Mouse (Mus musculus) embryonic fibroblast, embryonic 13.5 days (primary cell): ENCODE measurements at regions not wholly inside any gene's neighbourhood (a gene's known extent, or its start where the extent isn't known, plus 50 kb on each side); places are given as distances from the start of the nearest gene placed in this dataset.

Experiments used
- H3K27ac ChIP-seq: 2 replicates; pipeline ENCODE4 v1.5.1; 2012; ENCODE audit warnings: low read length, control low read depth, inconsistent platforms; ENCODE audit not compliant: insufficient read depth
- H3K4me1 ChIP-seq: 2 replicates; pipeline ENCODE4 v1.6.1; 2011; ENCODE audit warnings: low read length; ENCODE audit not compliant: control insufficient read depth, insufficient read depth
- H3K4me3 ChIP-seq: 2 replicates; pipeline ENCODE4 v1.5.1; 2011; ENCODE audit warnings: mild to moderate bottlenecking, control low read depth, low read length; ENCODE audit not compliant: insufficient read depth
- CTCF ChIP-seq: IDR thresholded peaks from 2 replicates; pipeline ENCODE4 v1.5.1; 2011; ENCODE audit warnings: mild to moderate bottlenecking, control low read depth, low read length, moderate library complexity, borderline replicate concordance; ENCODE audit not compliant: insufficient read depth
- POLR2A ChIP-seq: IDR thresholded peaks from 2 replicates; pipeline ENCODE4 v1.6.1; 2011; ENCODE audit warnings: low read depth, mild to moderate bottlenecking, control low read depth, low read length, moderate library complexity

DNA sequence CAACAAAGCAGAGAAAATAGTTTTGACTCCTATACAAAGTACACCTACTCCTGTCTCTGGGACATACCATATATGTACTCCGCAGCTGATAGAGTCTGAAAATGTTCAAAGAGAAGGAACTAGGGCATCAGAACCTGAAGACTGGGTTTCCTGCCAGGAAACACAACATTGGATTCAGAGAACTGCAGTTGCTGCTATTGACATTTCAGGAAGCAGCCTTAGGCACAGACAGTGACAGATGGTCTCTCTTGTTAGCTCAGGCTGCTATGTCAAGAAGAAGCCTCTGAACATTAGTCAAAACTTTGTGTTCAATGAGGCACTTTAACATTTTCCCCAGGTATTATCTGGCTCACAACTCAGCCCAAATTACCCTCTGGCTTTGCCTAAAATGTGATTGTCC is 812.1 kb downstream of the Ryr2 start:
- Histone ChIP-seq H3K4me3 (no peak overlapping the region), H3K27ac (no peak overlapping the region), H3K4me1 (peaks cover 3% of the 10 kb centered on the region; the same call in 1 of the 2 replicates)
- no peak for TF ChIP-seq CTCF
- no peak for TF ChIP-seq POLR2A

DNA sequence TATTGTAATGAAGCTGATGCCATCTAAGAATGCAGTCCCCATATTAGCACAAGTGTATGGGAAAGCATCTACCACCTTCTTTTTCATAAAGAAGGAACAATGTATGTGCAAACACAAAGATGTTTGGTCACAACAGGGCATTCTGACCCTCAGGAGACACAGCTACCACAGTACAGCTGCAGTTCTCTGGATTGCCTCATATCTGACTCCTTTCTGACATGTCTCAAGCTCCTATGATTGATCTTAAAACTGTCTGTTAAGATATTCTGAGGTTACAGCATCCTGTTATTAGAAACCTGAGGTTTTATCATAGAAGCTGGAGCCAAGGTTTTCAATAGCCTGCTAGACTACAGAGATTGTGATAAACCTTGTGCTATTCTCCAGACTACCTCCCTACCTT is 813.0 kb downstream of the Ryr2 start:
- TF ChIP-seq POLR2A (no peak), CTCF (no peak)
- Histone ChIP-seq H3K4me3 (no peak overlapping the region), H3K27ac (no peak overlapping the region), H3K4me1 (peaks cover 3% of the 10 kb centered on the region; the same call in 1 of the 2 replicates)

DNA sequence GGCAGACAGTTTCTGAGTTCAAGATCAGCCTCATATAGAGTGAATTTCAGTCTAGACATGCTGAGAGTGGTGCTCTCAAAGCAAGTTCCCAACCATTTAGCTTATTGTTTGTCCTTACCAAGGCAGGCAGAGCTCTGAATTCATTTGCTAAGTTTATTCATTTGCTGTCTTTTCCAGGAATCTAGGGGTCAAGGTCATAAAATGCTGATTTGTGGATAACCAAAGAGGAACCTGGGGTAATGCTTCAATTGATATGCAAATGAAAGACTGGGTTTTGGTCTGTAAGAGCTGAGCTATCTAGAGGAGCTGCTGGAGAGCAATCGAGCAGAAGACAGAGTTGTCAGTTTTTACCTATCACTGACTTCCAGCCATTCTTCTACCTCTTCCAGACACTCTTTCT is 832.8 kb downstream of the Ryr2 start:
- H3K27ac ChIP-seq, result no peak overlapping the region
- H3K4me3 ChIP-seq, result no peak overlapping the region
- H3K4me1 ChIP-seq, result no peaks in the 10 kb centered on the region
- no peak for TF ChIP-seq CTCF
- TF ChIP-seq POLR2A, result no peak

DNA sequence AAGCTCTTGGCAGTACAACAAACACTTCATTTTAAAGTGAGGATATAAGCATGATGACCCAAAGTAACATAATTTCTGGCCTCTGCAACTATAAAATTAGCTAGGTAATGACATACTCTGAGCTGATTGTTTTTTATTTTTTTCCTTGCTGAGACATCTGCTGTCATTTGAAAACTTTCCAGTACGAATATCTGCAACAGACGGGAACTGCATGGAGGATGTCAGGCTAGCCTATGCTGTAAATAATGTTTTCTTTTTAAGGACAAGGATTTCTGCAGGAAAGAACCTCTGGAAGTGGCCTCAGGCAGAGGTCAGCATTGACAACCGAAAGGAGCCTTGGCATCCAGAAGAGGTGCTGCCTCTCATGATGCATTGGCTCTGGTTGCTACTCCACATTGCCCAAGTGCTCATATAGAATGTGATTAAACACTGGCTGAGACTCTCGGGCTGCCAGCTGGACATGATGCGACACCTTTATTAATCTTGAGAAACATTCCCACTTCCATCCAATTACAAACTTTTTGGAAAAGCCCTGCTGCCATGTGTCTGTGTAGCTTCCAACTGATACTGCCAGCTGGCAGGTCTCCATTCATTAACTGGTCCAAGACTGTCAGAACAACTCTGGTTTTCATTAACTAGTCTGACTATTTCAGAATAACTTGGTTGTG is 837.9 kb downstream of the Ryr2 start:
- Histone ChIP-seq H3K4me3 (no peak overlapping the region), H3K27ac (no peak overlapping the region), H3K4me1 (no peaks in the 10 kb centered on the region)
- TF ChIP-seq POLR2A (no peak), CTCF (no peak)

DNA sequence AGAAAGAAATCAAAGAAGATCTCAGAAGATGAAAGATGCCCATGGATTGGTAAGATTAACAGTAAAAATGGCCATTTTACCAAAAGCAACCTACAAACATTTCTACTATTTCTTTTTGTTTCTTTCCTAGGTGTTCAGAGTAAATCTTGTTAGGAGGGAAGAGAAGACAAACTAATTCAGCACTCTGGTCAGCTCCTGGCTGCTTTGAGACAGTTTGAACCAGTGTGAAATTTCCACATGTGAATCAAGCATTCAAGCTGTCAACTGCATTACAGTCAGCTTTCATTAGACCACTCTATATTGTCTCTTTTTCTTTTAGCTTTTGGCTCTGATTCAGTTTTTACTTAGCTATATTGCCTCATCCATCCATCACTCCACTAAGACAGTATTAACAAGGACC is 859.2 kb downstream of the Ryr2 start:
- TF ChIP-seq POLR2A (no peak), CTCF (no peak)
- H3K4me3 ChIP-seq, result no peak overlapping the region
- H3K27ac ChIP-seq, result no peak overlapping the region
- no peaks in the 10 kb centered on the region for H3K4me1 ChIP-seq

DNA sequence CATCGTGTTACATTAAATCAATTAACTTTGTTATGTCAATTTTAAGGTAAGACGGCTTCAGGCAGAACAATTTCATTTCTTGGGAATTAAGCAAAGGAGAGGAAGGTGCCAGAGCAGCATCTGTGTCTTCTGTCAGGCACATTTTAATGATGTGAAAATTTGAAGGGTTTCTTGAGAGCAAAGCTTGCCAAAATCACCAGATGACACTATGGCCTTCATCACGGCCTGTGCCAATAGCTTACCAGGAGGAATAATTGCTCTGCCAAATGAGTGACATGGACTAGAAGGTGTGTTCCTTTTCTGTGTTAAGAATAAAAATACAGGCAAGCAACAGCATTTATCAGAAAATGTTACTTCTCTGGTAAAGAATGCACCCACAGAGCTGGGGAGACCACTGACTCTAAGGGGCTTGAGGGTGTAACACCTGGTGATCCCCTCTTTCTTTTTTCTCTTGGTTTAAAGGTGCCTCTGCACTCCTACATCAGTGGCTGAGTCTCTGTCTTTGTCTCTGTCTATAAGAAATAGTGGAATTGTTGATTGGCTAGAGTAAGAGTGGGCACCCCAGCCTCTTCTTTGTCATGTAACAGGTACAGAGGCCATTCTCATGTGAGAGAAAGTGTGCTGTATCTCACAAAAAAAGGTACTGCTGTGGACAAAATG is 856.2 kb upstream of the Chrm3 start:
- TF ChIP-seq CTCF (no peak), POLR2A (no peak)

DNA sequence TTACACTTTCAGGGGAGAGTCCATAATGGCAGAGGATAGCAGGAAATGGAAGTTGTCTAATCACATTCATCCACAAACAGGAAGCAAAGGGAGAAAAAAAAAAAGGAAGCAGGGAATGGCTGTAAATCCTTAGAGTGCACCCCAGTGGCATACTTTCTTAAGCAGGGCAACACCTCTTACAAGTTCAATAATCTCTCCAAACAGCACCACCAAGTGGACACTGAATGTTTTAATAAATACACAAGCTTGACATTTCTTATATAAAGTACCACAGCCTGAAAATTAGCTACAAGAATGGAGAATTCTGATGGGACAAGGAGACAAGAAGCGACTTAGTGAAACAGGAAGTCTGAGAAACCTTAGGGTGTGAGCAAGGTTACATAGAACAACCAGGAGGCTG is 849.5 kb upstream of the Chrm3 start:
- Histone ChIP-seq H3K4me3 (no peak overlapping the region), H3K27ac (no peak overlapping the region), H3K4me1 (no peaks in the 10 kb centered on the region)
- TF ChIP-seq CTCF, result no peak
- no peak for TF ChIP-seq POLR2A

More for the DNA sequence above, 856.2 kb upstream of the Chrm3 start:
- H3K4me1 ChIP-seq, result no peaks in the 10 kb centered on the region
- no peak overlapping the region for H3K27ac ChIP-seq
- H3K4me3 ChIP-seq, result no peak overlapping the region

DNA sequence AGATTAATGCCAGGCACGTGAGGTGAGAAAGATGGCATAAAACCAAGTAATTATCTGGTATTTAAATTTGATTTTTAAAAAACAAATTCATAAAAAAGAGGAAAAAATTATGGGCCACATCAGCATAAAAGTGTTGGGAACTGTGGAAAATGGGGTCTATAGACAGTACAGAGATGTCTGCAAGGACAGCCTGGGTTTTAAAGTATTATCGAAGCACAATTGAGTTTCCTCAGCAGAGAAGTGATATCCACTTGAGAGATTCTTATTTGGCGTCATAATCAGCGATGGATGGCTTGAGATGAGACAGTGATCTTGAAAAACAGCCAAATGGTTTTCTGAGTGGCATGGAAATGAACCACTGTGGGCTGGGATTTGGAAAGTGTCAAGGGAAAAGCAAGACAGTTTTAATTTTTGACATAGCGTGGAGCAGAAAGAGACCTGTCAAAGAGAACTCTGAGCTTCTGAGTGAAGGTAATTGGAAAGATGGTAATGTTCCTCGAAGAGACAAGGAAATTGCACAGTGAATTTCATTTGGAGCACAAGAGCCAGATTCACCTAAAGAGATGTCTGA is 844.7 kb upstream of the Chrm3 start:
- no peak overlapping the region for H3K4me3 ChIP-seq
- no peak overlapping the region for H3K27ac ChIP-seq
- no peaks in the 10 kb centered on the region for H3K4me1 ChIP-seq
- TF ChIP-seq POLR2A, result no peak
- TF ChIP-seq CTCF, result no peak

DNA sequence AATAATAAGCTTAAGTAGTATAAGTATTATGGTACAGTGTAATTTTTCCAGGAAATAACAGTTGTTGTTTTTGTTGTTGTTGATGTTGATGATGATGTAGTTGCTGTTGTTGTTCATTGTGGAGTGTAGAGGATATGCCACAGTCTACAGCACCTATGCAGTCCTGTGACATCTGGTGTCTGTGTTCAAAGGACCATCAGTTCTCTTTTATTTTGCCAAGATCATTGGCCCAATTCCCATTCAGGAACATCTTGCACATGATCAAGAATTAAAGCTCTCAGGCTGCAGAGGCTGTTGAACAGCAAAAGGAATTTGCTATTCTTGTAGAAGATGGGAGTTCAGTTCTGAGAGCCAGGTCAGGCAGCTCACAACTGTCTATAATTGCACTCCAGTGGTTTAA is 841.3 kb upstream of the Chrm3 start:
- no peak for TF ChIP-seq POLR2A
- TF ChIP-seq CTCF, result no peak
- Histone ChIP-seq H3K4me3 (no peak overlapping the region), H3K27ac (no peak overlapping the region), H3K4me1 (no peaks in the 10 kb centered on the region)

DNA sequence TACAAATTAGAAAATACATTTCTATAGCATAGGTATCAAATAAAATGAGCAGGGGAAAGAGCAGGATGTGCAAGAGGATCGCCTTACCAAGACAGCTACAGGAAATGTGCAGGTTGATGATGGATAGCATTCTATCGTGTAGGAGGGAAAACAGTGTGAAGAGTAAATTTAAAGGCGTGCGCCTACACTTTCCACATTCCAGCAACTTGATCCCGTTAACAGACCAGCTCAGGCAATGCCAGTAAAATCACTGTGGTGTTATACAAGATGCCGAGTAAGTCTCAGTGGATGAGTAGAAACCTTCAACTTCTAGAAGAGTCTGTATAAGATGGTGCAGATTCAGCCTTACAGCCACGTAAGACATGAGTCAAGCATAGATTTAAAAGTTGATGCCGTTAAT is 831.8 kb upstream of the Chrm3 start:
- TF ChIP-seq POLR2A, result no peak
- no peak for TF ChIP-seq CTCF
- no peak overlapping the region; the same call in 1 of the 2 replicates for H3K27ac ChIP-seq
- no peaks in the 10 kb centered on the region for H3K4me1 ChIP-seq
- no peak overlapping the region for H3K4me3 ChIP-seq
